Mouse (Mus musculus): ENCODE data around the gene Smyd1. TPM values are rescaled to one million over a fixed set of nuclear protein-coding genes. Genes with fewer than 3 reads are reported as not detected.

The Smyd1 gene
- polyA plus RNA-seq, 1 experiment = 0.22 TPM

DNA sequence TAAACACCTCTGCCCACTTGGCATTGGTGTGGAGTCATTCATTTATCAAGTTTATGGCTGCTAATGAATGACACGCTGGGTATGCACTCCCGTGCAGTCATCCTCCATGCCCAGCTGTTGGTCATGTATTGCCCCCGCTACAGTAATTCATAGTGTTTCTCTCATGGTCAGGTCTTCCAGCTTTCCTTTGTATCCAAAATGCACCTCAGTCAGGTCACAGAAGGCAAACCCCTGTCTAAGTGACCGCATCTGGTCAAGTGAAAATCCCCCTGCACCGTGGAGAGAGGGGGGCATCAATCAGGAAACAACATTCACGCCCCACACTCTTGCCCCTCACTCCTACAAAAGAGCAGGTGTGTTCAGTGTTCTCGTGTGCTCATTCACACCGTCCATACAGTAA, 117.9 kb downstream of the Smyd1 start:
- no peak for DNase-seq (ENCODE audit: low spot score)

DNA sequence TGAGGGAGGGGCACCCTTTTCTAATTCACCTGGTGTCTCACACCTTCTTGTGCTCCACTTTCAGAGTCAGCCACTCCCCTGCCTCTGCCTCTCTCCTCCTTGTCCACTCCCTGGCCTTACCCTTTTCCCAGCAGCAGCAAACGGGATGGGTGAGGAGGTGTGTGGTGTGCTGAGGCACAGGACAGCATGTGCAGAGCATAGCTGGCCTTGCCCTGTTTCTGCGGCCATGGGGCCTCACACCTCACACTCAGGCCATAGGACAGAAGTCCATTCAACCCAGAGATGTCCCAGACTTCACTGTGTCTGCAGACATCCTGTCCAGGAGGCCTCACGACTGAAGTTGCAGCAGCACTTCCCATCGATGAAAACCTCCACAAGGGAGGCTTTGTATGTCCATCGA, 118.4 kb downstream of the Smyd1 start:
- DNase-seq (ENCODE audit: low spot score) = no peak

GRCm38 (mm10) chr6:71201925-71202324, 120.1 kb downstream of the Smyd1 start:
- DNase-seq (ENCODE audit: low spot score) = no peak

- DNase-seq (ENCODE audit: low spot score) = no peak
Measured at GRCm38 (mm10) chr6:71199612-71200011, 122.4 kb downstream of the Smyd1 start, which contains the start of gene Fabp1. Gene Fabp1, plus strand, starts transcription at chr6:71199827.

GRCm38 (mm10) chr6:71197636-71198535, 124.1 kb downstream of the Smyd1 start:
- DNase-seq (ENCODE audit: low spot score) = no peak

GRCm38 (mm10) chr6:71196107-71196506, 125.9 kb downstream of the Smyd1 start:
- no peak for DNase-seq (ENCODE audit: low spot score)

DNA sequence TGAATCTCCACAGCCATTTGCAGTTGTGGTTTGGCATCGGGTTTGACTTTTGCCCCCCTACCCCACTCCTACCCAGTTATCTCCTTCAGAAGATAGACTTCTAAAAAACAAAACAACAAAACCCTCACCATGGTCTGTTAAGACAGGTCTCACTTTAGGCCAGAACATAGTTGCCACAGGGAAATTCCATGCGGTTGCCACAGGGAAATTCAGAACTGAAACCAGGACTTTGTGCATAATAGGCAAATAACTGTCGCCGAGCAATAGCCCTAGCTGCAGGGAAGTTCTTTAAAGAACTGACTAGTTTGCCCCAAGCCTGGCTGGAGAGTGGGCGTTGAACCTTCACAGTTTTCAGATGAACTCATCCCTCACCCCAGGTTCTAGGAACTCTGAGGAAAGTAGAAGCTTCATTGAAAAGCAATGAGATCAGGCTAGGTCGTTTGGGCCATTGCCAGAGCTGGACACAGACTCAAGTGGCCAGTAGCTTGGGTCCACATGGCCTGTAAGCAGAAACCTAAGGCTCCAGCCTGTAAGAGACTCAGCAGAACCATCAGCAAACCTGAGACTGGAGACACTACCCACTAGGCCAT, 128.8 kb downstream of the Smyd1 start:
- DNase-seq (ENCODE audit: low spot score) = no peak

DNA sequence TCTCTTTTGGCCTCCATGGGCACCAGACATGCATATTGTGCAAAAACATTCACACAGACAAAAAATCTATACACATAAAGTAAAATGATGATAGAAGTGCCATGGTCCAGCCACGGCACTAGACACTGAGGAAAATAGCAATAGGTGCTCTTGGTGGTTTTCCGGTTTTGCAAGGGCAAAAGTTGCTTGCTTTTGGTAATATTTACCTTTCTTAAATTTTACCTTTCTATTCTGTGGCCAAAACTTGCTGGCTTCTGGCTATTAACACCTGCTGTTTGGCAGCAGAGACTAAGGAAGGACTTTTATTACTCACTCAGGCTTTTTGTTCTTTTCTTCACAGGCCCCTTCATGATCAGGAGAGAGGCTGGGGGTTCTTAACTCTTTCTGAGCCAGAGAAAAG, 131.5 kb downstream of the Smyd1 start:
- no peak for DNase-seq (ENCODE audit: low spot score)

- DNase-seq (ENCODE audit: low spot score) = no peak
Measured at GRCm38 (mm10) chr6:71189578-71189977, 132.5 kb downstream of the Smyd1 start.

GRCm38 (mm10) chr6:71184941-71185604, 137.0 kb downstream of the Smyd1 start:
- DNase-seq (ENCODE audit: low spot score) = no peak

GRCm38 (mm10) chr6:71180596-71180995, 141.4 kb downstream of the Smyd1 start:
- no peak for DNase-seq (ENCODE audit: low spot score)

GRCm38 (mm10) chr6:71172812-71173580, 149.0 kb downstream of the Smyd1 start:
- no peak for DNase-seq (ENCODE audit: low spot score)

GRCm38 (mm10) chr6:71166551-71167169, 155.4 kb downstream of the Smyd1 start:
- DNase-seq (ENCODE audit: low spot score) = no peak

- DNase-seq (ENCODE audit: low spot score) = no peak
Measured at GRCm38 (mm10) chr6:71164394-71164793, 157.6 kb downstream of the Smyd1 start.

Other genes with a start within 250 kb of the Smyd1 start
- 10.0 and 10.5 TPM in 2 replicates for gene Thnsl2, start 177.8 kb downstream of the Smyd1 start, polyA plus RNA-seq (2012; rRNA removed)
- 0.37 and 0.78 TPM in 2 replicates for gene Fabp1, start 122.4 kb downstream of the Smyd1 start, polyA plus RNA-seq (2012; rRNA removed)
- 55.8 and 60.0 TPM in 2 replicates for gene Krcc1, start 50.6 kb downstream of the Smyd1 start, polyA plus RNA-seq (2012; rRNA removed)
- gene Cd8b1, start 555 bp upstream of the Smyd1 start, polyA plus RNA-seq (2012; rRNA removed) = 0.28 and 0.31 TPM in 2 replicates
- gene Cd8a, start 51.2 kb upstream of the Smyd1 start, polyA plus RNA-seq (2012; rRNA removed) = 0.29 and 0.73 TPM in 2 replicates
- 47.4 and 54.8 TPM in 2 replicates for gene Rmnd5a, start 118.4 kb upstream of the Smyd1 start, polyA plus RNA-seq (2012; rRNA removed)
- gene Rnf103, start 171.7 kb upstream of the Smyd1 start, polyA plus RNA-seq (2012; rRNA removed) = 27.9 and 29.4 TPM in 2 replicates
- 121 and 128 TPM in 2 replicates for gene Chmp3, start 221.6 kb upstream of the Smyd1 start, polyA plus RNA-seq (2012; rRNA removed)